Mouse (Mus musculus): ENCODE results near the gene Cacna2d3.

GRCm38 (mm10) chr14:29260621-29261020 is 461.0 kb downstream of the Cacna2d3 start:
- TF ChIP-seq CTCF (conservative IDR thresholded peaks at IDR 0.05; ENCODE audit: low read length) (no peak), NANOG (IDR thresholded peaks at IDR 0.05; ENCODE audit: borderline replicate concordance, low read length) (no peak), POU5F1 (IDR thresholded peaks at IDR 0.05; ENCODE audit: borderline replicate concordance, low read length) (no peak)

Data from E14TG2a.4 (cell line).